ENCODE assay signal across 8 mouse cellular contexts in genomic region chr15:12548696-12549095, GRCm38 (mm10).
DNase-seq lines count a peak whose midpoint lies in the region; ATAC-seq lines count a peak whose summit lies in the region.

No protein-coding gene starts in this region.

- H3K27ac ChIP-seq in liver, embryonic 11.5 days (ENCODE audit: low read depth, low read length), result no peak overlapping the region
- no peak overlapping the region for H3K27ac ChIP-seq in forebrain, embryonic 13.5 days
- H3K27ac ChIP-seq in intestine, embryonic 14.5 days (ENCODE audit: low read depth), result no peak overlapping the region
- H3K27ac ChIP-seq in neural tube, embryonic 13.5 days (replicated peaks), result no peak overlapping the region

- H3K36me3 ChIP-seq in liver, embryonic 11.5 days (ENCODE audit: control insufficient read depth, insufficient read depth, low read length), result no peaks in the 10 kb centered on the region
- H3K36me3 ChIP-seq in forebrain, embryonic 13.5 days (ENCODE audit: poor library complexity, severe bottlenecking), result no peaks in the 10 kb centered on the region
- no peaks in the 10 kb centered on the region for H3K36me3 ChIP-seq in intestine, embryonic 14.5 days (ENCODE audit: control insufficient read depth, insufficient read depth, low read length)
- H3K36me3 ChIP-seq in neural tube, embryonic 13.5 days, result no peaks in the 10 kb centered on the region

- H3K27me3 ChIP-seq in liver, embryonic 11.5 days (replicated peaks; ENCODE audit: control insufficient read depth, insufficient read depth, low read length), result peaks cover 9% of the 10 kb centered on the region
- peaks cover 14% of the 10 kb centered on the region for H3K27me3 ChIP-seq in forebrain, embryonic 13.5 days
- no peaks in the 10 kb centered on the region for H3K27me3 ChIP-seq in intestine, embryonic 14.5 days (replicated peaks; ENCODE audit: control insufficient read depth, insufficient read depth, low read length)
- H3K27me3 ChIP-seq in neural tube, embryonic 13.5 days, result peaks cover 15% of the 10 kb centered on the region

- WGBS in liver, embryonic 11.5 days, result 39% methylated on average over 4 of the region's 4 CpGs
- 45% methylated on average over 4 of the region's 4 CpGs for WGBS in forebrain, embryonic 13.5 days
- WGBS in intestine, embryonic 14.5 days, result 41% methylated on average over 4 of the region's 4 CpGs
- 41% methylated on average over 4 of the region's 4 CpGs for WGBS in neural tube, embryonic 13.5 days

- H3K4me1 ChIP-seq in liver, embryonic 11.5 days (replicated peaks; ENCODE audit: control insufficient read depth, insufficient read depth, low read length), result peaks cover 4% of the 10 kb centered on the region; the same call in 1 of the 2 replicates
- peaks cover 24% of the 10 kb centered on the region for H3K4me1 ChIP-seq in forebrain, embryonic 13.5 days
- peaks cover 12% of the 10 kb centered on the region for H3K4me1 ChIP-seq in intestine, embryonic 14.5 days (replicated peaks; ENCODE audit: control insufficient read depth, insufficient read depth, low read length)
- H3K4me1 ChIP-seq in neural tube, embryonic 13.5 days (replicated peaks), result peaks cover 30% of the 10 kb centered on the region

- intact Hi-C loops in left cerebral cortex, postnatal 14 days (cut with DNase I), result no loop called here

- no peak for DNase-seq in liver, embryonic 11.5 days (ENCODE audit: low spot score)
- no peak for DNase-seq in liver
- DNase-seq in intestine, embryonic 14.5 days (ENCODE audit: low spot score), result no peak
- DNase-seq in cerebellum, postnatal 4 days (ENCODE audit: low spot score in 2 of 2), result no peak
- DNase-seq in left cerebral cortex, postnatal 14 days (ENCODE audit: low spot score in 2 of 2), result no peak
- DNase-seq in embryo, embryonic 11 days, result no peak

- H3K4me2 ChIP-seq in liver, embryonic 11.5 days, result peak overlapping the region; percentile 91
- peak overlapping the region; percentile 90 for H3K4me2 ChIP-seq in forebrain, embryonic 13.5 days
- H3K4me2 ChIP-seq in intestine, embryonic 14.5 days (ENCODE audit: low read length), result peak overlapping the region; percentile 70
- H3K4me2 ChIP-seq in neural tube, embryonic 13.5 days, result peak overlapping the region; percentile 97

- peak overlapping the region; percentile 55 for H3K4me3 ChIP-seq in liver, embryonic 11.5 days (ENCODE audit: low read depth, low read length)
- H3K4me3 ChIP-seq in forebrain, embryonic 13.5 days, result peak overlapping the region; percentile 46
- peak overlapping the region; percentile 38 for H3K4me3 ChIP-seq in intestine, embryonic 14.5 days (ENCODE audit: low read depth, low read length)
- peak overlapping the region; percentile 48 for H3K4me3 ChIP-seq in neural tube, embryonic 13.5 days

- no peaks in the 10 kb centered on the region for H3K9me3 ChIP-seq in liver, embryonic 11.5 days (ENCODE audit: control insufficient read depth, low read length)
- H3K9me3 ChIP-seq in forebrain, embryonic 13.5 days (replicated peaks), result no peaks in the 10 kb centered on the region
- H3K9me3 ChIP-seq in intestine, embryonic 14.5 days (ENCODE audit: control insufficient read depth, low read length), result no peaks in the 10 kb centered on the region
- no peaks in the 10 kb centered on the region for H3K9me3 ChIP-seq in neural tube, embryonic 13.5 days

- H3K9ac ChIP-seq in liver, embryonic 11.5 days (ENCODE audit: low read depth, low read length), result no peak overlapping the region
- H3K9ac ChIP-seq in forebrain, embryonic 13.5 days, result peak overlapping the region; percentile 64; the same call in 1 of the 2 replicates
- peak overlapping the region; percentile 45 for H3K9ac ChIP-seq in intestine, embryonic 14.5 days (ENCODE audit: low read length)
- peak overlapping the region; percentile 66 for H3K9ac ChIP-seq in neural tube, embryonic 13.5 days

- no peak for ATAC-seq in liver, embryonic 11.5 days (replicated peaks; ENCODE audit: low FRiP score)
- ATAC-seq in forebrain, embryonic 13.5 days, result no peak
- no peak for ATAC-seq in intestine, embryonic 14.5 days (replicated peaks; ENCODE audit: low FRiP score, low TSS enrichment, low read depth)
- ATAC-seq in neural tube, embryonic 13.5 days (ENCODE audit: low read depth), result no peak
